Mouse (Mus musculus) ovary, postnatal 36 days (tissue): ENCODE measurements around the gene B4galt1.

Source experiments
- DNase-seq: peaks from one replicate; pipeline ENCODE4 v3.0.0; 2022; ENCODE audit warnings: low spot score, mixed read lengths

Gene B4galt1

GRCm38 (mm10) chr4:40870206-40870605 is 16.4 kb upstream of the B4galt1 start:
- no peak for DNase-seq

DNA sequence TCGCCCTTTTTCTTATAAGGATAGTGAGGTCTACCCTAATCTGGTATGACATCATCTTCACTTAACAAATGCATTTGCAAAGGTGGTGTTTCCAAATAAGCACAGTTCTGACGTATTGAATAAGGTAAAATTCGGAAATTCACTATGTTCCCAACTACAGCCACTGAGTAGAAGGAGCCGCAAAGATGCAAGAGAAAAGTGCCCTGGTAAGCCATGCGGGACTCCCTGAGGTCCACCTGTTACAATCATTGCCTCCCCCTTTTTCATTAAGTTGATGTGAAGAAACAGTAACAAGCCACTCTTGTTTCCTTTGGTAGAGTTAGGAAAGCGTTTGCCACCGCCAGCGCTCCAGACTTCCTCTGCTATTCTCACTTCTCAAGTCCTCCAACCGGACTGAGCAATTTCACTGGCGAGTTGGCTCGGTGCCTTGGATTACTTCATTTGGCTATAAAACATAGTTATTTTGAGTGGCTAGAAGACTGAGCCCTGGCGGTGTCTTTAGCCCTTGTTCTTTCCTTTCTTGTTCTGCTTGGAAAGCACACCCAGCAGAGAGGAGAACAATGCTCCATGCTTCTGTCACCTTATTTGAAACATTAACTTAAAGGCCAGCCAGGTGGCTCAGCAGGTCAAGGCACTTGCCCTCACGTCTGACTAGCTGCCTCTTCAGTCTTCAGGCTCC is 14.9 kb upstream of the B4galt1 start:
- peak; percentile 61 for DNase-seq

GRCm38 (mm10) chr4:40864361-40864760 is 10.6 kb upstream of the B4galt1 start:
- no peak for DNase-seq

DNA sequence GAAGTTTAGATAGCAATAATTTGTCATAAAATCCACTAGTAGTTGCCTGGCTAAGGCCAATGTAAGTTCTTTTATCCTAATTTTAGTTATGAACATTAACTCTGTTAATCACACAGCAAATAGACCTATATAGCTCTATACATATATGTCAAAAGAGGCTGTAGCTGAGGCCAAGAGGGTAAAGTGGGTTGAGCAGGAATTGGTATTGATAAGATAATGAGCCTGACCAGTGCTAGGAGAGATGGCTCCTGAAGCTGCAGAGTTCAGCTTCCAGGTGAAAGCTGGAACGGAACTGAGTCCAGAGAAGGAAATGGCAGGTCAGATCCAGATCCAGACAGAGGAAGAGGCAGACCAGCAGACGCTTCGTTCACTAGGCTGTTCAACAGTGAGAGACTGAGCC is 9.5 kb upstream of the B4galt1 start:
- no peak for DNase-seq

DNA sequence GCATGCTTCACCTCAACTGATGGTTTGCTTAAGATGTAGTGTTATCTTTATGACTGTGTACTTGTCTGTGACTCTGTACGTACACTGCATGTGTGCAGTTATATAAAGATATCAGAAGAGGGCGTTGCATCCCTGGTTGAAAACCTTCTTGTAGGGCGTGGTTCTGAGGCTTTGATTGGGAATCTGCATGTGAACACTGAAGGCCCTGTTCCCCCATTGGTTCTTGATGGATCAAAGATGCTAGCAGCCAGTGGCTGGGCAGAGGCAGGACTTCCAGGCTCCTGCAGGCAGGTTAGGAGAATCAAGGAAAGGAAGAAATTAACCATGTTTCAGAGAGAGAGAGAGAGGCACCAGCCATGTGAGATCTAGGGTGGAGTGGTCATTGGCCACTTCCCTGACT is 7.3 kb upstream of the B4galt1 start:
- no peak for DNase-seq

- no peak for DNase-seq
Observed at GRCm38 (mm10) chr4:40857824-40858346, 4.1 kb upstream of the B4galt1 start.

- no peak for DNase-seq
Observed at GRCm38 (mm10) chr4:40856571-40856970, 2.8 kb upstream of the B4galt1 start.

DNA sequence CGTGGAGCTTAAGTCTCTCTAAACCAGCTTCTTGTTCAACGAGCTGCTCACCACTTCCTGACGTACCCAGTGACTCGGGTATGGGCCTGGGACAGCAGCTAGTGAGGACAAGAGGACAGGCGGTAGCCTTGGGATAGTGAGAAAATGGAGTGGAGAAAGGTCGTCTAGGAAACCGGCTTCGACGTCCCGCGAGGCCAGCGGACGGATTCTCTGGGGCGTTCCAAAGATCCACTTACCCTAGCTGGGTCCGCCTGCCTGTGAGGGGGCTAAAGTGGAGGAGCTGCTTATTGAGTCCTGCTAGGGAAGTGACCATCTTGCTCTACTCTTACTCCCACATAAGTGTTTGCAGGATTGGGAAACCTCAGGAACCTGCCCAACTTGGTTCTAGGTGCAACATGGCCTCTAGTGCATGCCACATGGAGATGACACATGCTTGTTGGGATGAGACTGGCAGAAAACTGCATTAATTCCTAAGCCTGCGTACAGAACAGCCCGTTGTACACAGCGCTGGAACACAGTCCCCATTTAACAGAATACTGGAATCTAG is 655 bp upstream of the B4galt1 start:
- DNase-seq = no peak

- no peak for DNase-seq
Observed at GRCm38 (mm10) chr4:40852861-40853564, 792 bp downstream of the B4galt1 start.

DNA sequence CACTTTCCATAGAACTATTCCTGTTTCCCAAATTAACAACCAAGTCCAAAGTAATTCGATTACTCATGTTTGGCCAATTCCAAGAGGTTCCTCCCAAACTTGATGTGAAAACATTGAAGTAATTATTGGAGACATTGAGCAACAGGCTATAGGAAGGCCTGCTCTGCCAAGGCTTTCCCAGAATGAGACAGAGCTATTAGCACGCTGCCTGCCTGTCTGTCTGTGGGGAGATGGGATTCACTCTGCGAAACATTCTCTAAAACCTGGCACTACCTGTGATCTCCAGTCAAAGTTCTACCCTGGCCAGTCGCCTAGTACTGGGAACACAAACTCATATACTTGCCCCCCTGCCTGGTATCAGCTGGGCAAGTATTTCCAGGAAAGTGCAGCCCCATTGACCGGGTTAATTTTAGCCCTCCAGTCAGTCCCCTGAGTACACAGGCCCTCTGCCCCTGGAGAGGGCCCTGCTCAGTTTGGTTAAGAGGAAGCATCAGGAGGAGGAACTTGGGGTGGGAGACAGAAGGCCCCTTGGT is 1.5 kb downstream of the B4galt1 start:
- no peak for DNase-seq

GRCm38 (mm10) chr4:40851763-40852248 is 2.0 kb downstream of the B4galt1 start:
- no peak for DNase-seq

DNA sequence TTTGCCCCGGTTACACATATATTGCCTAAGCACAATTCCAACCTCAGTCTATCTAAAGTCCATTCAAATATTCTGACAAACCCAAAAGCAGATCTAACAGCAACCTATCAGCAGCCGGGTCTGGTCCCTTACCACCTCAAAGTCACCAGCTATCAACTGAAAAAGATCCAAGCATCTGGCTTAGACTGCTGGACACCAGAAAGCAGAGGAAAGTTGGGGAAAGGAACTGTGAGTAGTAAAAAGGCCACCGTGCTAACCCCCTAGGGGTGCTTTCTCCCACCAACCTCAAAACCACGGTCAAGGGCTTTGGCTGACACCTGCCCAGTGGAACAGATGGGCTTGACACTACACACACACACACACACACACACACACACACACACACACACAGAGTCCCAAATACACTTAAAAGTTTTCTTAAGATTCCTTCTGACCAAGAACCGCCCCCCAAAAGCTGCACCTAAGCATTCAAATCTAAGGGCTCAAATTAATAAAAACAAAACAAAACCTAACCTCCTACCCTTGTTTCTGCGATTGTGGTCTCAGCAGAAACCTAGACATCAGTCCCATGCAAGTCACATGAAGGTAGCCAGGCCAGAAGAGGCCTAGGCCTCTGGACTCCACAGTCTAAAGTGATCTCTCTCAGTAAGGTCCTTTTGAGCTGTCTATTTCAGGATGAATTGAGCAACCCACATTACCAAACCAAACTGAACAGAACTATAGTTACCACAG is 2.6 kb downstream of the B4galt1 start:
- no peak for DNase-seq

- DNase-seq = peak; percentile 52
Observed at GRCm38 (mm10) chr4:40850582-40850981, 3.2 kb downstream of the B4galt1 start.

DNA sequence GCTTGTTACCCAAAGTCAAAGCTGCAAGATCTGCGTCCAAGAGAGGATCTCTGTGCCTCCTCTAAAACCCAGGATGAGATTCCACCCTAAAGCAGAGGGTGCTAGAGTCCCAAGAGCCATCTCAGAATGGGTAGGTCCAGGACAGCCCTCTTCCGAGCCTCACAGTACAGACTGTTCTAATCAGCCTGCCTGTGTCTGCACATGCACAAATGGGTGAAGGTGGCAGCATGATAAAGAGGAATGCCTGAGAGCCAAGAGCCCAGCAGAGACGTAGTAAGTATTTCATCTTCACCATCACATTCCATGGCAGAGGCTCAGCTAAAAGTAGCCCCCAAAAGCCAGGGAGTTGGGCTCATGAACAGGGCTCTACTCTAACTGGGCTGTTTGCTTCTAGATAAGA is 4.3 kb downstream of the B4galt1 start:
- DNase-seq = no peak

GRCm38 (mm10) chr4:40848246-40848645 is 5.6 kb downstream of the B4galt1 start:
- DNase-seq = no peak

DNA sequence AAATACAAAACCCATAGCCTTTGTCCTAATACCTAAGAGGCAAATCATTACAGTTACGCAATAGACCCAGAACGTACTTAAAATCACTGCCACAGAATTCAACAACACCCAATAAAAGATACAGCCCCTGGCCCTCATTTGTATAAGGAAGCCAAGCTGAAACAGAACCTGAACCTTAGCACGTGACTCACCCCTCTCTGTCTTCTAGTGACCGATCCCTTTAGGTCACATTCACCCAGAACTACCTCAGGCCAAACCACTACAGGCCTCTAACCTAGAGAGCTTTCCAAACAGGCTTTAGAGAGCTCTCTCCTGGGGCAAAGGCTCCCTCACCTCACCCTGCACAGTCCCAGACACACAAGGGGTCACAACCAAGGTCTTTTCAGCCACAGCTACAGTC is 6.6 kb downstream of the B4galt1 start:
- DNase-seq = no peak

DNA sequence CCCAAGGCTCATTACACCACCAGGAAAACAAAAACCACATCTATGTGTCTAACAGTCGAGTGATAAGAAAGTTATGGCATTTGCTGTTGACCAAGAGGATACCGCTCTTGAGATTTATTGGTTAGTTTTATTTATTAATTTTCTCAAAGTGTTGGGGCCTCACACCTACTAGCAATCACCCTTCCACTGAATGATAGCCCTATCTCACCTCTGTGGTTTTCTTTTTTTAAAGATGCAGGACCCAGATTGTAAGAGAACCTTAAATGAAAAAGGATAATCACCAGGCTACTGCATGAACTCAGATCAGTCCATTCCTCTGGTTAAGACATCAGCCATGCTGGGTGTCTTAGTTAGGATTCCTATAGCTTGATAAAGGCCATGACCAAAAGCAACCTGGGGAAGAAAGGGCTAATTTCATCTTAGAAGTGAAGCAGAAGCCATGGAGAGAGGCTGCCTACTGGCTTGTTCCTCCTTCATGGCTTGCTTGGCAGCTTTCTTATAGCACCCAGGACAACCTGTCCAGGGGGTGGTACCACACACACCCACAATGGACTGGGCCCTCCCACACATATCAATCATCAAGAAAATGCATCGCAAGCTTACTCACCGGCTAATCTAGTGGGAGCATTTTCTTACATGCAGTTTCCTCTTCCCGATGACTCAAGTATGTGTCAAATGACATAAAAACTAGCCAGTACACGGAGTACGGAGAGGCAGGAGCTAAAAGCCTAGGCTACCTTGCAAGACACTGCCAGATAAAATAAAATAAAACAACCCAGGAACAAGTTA is 7.5 kb downstream of the B4galt1 start:
- DNase-seq = no peak

GRCm38 (mm10) chr4:40844811-40845751 is 8.7 kb downstream of the B4galt1 start:
- no peak for DNase-seq

DNA sequence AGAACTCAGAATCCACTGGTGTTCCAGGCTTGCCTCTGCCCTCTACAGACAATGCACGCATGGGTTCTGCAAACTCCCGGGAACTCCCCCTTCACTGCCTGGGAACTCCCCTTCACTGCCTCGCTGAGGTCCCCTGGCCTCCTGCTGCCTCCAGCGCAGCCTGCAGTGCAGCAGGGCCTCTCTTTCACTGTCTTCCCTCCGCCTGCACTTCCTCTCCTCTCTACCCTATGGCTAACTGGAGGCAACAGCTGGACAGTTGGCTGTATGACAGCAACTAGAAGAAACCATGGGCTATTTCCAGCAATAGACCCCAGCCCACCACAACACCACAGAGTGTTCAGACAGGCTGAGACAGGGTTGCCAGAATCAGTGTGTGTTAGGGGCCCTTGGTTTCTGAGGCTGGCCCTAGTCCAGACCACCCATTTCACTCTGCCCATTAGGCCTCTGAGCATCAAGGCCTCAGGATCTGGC is 9.5 kb downstream of the B4galt1 start:
- DNase-seq = peak; percentile 36

DNA sequence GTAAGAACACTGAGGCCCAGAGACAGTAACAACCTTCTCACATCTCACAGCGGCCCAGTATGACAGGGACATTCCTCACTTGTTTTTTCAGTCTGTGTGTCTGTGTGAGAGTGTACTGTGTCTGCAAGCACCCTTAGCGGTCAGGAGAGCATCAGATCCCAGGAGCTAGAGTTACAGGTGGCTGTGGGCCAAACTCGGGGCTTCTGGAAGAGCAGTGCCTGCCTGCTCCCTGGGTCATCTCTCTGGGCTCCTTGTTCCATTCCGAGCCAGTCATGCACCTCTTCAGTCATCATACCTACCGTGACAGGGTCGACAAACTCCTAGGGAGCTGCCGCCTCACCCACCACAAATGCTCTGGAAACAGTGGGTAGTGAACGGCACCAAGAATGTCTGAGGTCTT is 10.1 kb downstream of the B4galt1 start:
- DNase-seq = no peak
